Mouse (Mus musculus): ENCODE data around the gene Rom1. TPM values are rescaled to one million over a fixed set of nuclear protein-coding genes. Genes with fewer than 3 reads are reported as not detected.
A peak's percentile ranks its signal among the peaks of the same experiment; 100 is the strongest.
"Not testable (repeated sequence)": the region's sequence is repeated elsewhere in the genome, so short reads cannot be mapped to it uniquely, and the experiment has no call there.

Rom1 gene
- polyA plus RNA-seq, 1 experiment from 2014 or later: 2.5 TPM

- H3K4me3 ChIP-seq (ENCODE audit: low read depth, low read length): peak within 1 kb of the TSS; percentile 98
- H3K27me3 ChIP-seq (ENCODE audit: insufficient read depth, low read length): no peaks in the 10 kb centered on the region
- H3K27ac ChIP-seq (ENCODE audit: low read depth): peak within 1 kb of the TSS; percentile 97
- H3K36me3 ChIP-seq (replicated peaks; ENCODE audit: insufficient read depth, low read length): peaks cover 12% of the 10 kb centered on the region
- DNase-seq (peak; percentile 98), ATAC-seq (peak; percentile 99)
- TF ChIP-seq CTCF (IDR thresholded peaks at IDR 0.05; ENCODE audit: low read depth) (peak; percentile 32), EP300 (IDR thresholded peaks at IDR 0.05; ENCODE audit: low read depth) (0 out of 2 replicates have a peak, but pooled peaks have one; percentile 37)
- H3K4me2 ChIP-seq (ENCODE audit: low read depth, low read length): peak within 1 kb of the TSS; percentile 94
- under 1% methylated on average over 53 of the region's 53 CpGs for WGBS (ENCODE audit: insufficient replicate concordance)
- H3K9ac ChIP-seq (replicated peaks): peak within 1 kb of the TSS; percentile 97
- no peaks in the 10 kb centered on the region for H3K9me3 ChIP-seq (ENCODE audit: low read length)
- peaks cover 41% of the 10 kb centered on the region for H3K4me1 ChIP-seq (ENCODE audit: insufficient read depth)
These were observed 31.2 kb downstream of the Rom1 start, which contains the start of gene Ganab for GRCm38 (mm10) chr19:8897865-8898495. TSS of gene Ganab (plus strand) at chr19:8898071.

DNA sequence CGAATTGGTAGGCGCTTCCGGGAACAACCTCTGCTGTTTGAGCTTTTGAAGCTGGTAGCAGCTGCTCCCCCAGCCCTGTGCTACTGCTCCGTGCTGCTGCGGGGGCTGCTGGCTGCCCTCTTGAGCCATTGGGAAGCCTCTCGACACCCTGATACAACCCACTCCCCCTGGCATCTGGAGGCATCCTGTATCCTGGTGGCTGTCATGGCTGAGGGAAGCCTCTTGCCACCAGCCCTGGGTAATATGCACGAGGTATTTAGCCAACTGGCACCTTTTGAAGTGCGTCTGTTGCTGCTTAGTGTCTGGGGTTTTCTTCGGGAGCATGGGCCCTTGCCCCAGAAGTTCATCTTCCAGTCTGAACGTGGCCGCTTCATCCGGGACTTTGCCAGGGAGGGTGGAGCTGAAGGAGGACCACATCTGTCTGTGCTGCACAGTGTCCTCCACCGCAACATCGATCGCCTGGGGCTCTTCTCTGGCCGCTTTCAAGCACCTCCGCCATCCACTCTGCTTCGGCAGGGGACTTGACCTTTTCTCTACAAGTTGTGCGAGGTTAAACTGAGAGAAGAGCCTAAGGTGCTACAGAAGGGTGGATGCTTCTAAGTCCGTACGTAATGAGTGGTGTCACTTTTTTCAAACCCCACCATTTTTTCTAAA lies 31.8 kb downstream of the Rom1 start:
- DNase-seq: peak; percentile 62
- Histone ChIP-seq H3K9ac (replicated peaks) (peak overlapping the region; percentile 67), H3K27ac (ENCODE audit: low read depth) (peak overlapping the region; percentile 85), H3K4me3 (ENCODE audit: low read depth, low read length) (peak overlapping the region; percentile 98), H3K4me2 (ENCODE audit: low read depth, low read length) (peak overlapping the region; percentile 94), H3K4me1 (ENCODE audit: insufficient read depth) (peaks cover 41% of the 10 kb centered on the region)
- not testable (repeated sequence) for H3K9me3 ChIP-seq (ENCODE audit: low read length); H3K27me3 ChIP-seq (ENCODE audit: insufficient read depth, low read length); H3K36me3 ChIP-seq (replicated peaks; ENCODE audit: insufficient read depth, low read length)
- 32% methylated on average over 21 of the region's 21 CpGs for WGBS (ENCODE audit: insufficient replicate concordance)
- peak; percentile 52 for ATAC-seq

DNA sequence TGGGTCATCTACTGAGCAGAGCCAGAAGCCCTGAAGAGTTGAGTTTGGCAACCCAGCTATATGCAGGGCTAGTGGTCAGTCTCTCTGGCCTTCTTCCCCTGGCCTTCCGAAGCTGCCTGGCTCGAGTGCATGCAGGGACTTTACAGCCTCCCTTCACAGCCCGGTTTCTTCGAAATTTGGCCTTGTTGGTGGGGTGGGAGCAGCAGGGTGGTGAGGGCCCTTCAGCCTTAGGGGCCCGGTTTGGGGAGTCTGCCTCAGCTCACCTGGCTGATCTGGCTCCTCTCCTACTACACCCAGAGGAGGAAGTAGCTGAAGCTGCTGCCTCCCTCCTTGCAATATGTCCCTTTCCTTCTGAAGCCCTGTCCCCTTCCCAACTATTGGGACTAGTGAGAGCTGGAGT lies 32.9 kb downstream of the Rom1 start:
- WGBS (ENCODE audit: insufficient replicate concordance): 77% methylated on average over 5 of the region's 5 CpGs
- DNase-seq; H3K27ac ChIP-seq (ENCODE audit: low read depth); H3K9ac ChIP-seq (replicated peaks); H3K4me3 ChIP-seq (ENCODE audit: low read depth, low read length); H3K36me3 ChIP-seq (replicated peaks; ENCODE audit: insufficient read depth, low read length); H3K9me3 ChIP-seq (ENCODE audit: low read length); H3K4me2 ChIP-seq (ENCODE audit: low read depth, low read length); ATAC-seq; H3K27me3 ChIP-seq (ENCODE audit: insufficient read depth, low read length): not testable (repeated sequence)
- H3K4me1 ChIP-seq (ENCODE audit: insufficient read depth): peaks cover 37% of the 10 kb centered on the region

DNA sequence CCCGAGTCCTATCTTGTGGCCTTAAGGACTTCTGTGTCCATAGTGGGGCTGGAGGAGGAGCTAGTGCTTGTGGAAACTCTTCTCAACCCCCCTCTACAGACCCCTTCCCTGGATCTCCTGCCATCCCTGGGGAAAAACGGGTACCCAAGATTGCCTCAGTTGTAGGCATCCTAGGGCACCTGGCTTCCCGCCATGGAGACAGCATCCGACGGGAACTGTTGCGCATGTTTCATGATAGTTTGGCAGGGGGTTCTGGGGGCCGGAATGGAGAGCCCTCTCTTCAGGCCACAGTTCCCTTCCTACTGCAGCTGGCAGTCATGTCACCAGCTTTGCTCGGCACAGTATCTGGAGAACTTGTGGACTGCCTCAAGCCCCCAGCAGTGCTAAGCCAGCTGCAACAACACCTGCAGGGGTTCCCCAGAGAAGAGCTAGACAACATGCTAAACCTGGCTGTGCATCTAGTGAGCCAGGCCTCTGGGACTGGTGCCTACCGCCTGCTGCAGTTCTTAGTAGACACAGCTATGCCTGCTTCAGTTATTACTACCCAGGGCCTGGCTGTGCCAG lies 33.7 kb downstream of the Rom1 start:
- ATAC-seq (no peak), DNase-seq (no peak)
- Histone ChIP-seq H3K4me2 (ENCODE audit: low read depth, low read length) (no peak overlapping the region), H3K9ac (replicated peaks) (no peak overlapping the region), H3K27me3 (ENCODE audit: insufficient read depth, low read length) (no peaks in the 10 kb centered on the region), H3K9me3 (ENCODE audit: low read length) (no peaks in the 10 kb centered on the region), H3K4me3 (ENCODE audit: low read depth, low read length) (no peak overlapping the region), H3K27ac (ENCODE audit: low read depth) (no peak overlapping the region), H3K4me1 (ENCODE audit: insufficient read depth) (peaks cover 34% of the 10 kb centered on the region), H3K36me3 (replicated peaks; ENCODE audit: insufficient read depth, low read length) (peaks cover 13% of the 10 kb centered on the region; the same call in 1 of the 2 replicates)
- no peak for TF ChIP-seq EP300 (IDR thresholded peaks at IDR 0.05; ENCODE audit: low read depth)
- no peak for TF ChIP-seq CTCF (IDR thresholded peaks at IDR 0.05; ENCODE audit: low read depth)
- 91% methylated on average over 9 of the region's 9 CpGs for WGBS (ENCODE audit: insufficient replicate concordance)

- Histone ChIP-seq H3K36me3 (replicated peaks; ENCODE audit: insufficient read depth, low read length) (peaks cover 16% of the 10 kb centered on the region; the same call in 1 of the 2 replicates), H3K4me3 (ENCODE audit: low read depth, low read length) (peak within 1 kb of the TSS; percentile 91), H3K4me2 (ENCODE audit: low read depth, low read length) (peak within 1 kb of the TSS; percentile 92), H3K27ac (ENCODE audit: low read depth) (peak within 1 kb of the TSS; percentile 66), H3K9me3 (ENCODE audit: low read length) (no peaks in the 10 kb centered on the region), H3K9ac (replicated peaks) (peak within 1 kb of the TSS; percentile 93), H3K27me3 (ENCODE audit: insufficient read depth, low read length) (no peaks in the 10 kb centered on the region), H3K4me1 (ENCODE audit: insufficient read depth) (peaks cover 26% of the 10 kb centered on the region)
- ATAC-seq: peak; percentile 56
- TF ChIP-seq EP300 (IDR thresholded peaks at IDR 0.05; ENCODE audit: low read depth) (no peak), CTCF (IDR thresholded peaks at IDR 0.05; ENCODE audit: low read depth) (no peak)
- under 1% methylated on average over 51 of the region's 54 CpGs for WGBS (ENCODE audit: insufficient replicate concordance)
- DNase-seq: peak; percentile 89
These were observed 36.1 kb downstream of the Rom1 start, which contains the start of gene Ints5 for GRCm38 (mm10) chr19:8892829-8893766. TSS of gene Ints5 (plus strand) at chr19:8893005.
